Mouse (Mus musculus): ENCODE measurements around the gene Spopl.
"Not testable (repeated sequence)": the region's sequence is repeated elsewhere in the genome, so short reads cannot be mapped to it uniquely, and the experiment has no call there.

Gene Spopl

DNA sequence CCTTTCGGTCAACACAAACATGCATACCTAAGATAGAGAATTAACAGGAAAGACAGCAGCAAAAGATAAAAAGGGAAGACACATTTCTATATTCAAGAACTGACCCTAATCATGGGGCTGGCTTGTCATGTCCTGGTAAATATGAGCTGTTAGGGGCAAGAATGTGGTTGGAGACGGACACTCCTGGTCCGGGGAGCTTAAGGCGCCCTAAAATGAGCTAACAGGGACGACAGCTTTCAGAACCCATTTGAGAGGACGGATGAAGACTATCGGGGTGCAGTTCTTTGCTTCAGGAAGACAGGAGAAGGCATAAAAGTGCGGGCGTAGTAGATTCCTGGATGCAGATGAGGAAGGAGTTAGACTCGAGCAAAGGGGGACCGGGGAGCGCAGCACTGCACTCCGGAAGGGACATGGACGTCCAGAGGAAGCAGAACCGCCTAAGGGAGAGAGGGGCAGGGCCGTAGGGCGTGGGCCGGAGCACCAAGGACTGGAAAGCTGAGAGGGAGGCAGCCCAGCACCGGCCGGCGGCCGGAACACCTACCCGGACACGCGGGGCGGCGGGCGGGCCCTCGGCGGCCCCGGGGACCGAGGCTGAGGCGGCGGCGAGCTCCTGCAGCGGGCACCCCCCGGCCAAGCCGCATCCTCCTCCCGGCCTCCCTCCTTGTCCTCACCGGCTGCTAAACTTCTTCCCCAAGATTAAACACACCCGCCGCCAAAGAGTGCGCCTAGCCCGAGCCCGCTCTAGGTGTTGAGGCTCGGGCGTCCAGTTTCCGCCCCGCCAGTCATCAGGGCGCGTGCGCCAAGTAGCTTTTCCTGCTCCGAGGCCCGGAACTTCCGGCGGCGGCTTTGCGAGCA, at the start of gene Spopl:
Gene Spopl, minus strand, starts transcription at position 805 of the 855 bp plus-strand sequence.
- DNase-seq (ENCODE audit: low spot score): peak; percentile 50

DNA sequence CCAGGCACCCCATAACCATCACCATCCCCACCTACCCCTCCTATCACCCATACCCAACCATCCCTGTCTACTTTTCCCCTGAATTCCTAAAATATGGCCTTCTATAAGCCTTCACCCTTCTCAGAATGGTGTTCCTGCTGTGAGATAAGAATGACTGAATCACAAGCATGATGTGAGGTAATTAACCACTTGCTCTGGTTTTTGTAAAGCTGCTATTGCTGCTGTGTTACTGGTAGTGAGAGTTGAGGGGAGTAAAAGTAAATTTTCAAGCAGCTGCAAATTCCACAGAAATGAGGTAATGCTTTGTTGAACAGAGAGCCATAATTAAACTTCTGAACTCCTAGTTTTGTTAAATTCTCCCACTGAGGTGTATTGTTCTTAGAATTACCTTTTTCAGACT, 48.2 kb upstream of the Spopl start:
- no peak for DNase-seq (ENCODE audit: low spot score)

DNA sequence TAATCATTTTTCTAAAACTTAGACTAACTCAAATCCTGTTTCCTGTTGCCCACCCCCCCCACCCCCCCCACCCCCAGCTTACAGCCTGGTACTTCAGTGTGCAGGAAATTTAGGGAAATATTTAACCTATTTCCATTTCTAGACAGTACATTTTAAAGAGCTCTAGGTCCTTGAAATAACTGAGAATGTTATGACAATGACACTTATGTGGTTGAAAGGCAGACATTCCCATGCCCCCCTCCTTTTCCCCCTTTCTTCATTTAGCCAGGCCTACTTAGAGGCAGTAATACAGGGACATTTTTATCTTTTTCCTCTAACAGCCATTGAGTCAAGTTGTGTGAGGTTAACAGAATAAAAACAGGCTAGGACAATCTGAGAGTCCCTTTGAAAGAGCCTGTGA, 46.1 kb upstream of the Spopl start:
- DNase-seq (ENCODE audit: low spot score): no peak

DNA sequence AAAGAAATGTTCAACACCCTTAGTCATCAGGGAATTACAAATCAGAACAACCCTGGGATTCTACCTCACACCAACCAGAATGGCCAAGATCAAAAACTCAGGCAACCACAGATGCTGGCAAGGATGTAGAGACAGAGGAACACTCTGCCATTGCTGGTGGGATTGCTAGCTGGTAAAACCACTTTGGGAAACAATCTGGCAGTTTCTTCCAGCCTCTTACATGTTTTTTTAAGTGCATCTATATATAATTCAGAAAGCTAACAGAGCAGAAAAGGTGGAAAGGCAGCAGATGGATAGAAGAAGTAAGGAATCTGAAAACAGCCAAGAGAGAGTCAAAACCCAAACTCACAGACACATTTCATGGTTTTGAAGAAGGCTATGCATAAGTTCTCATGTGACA, 33.5 kb upstream of the Spopl start:
- DNase-seq (ENCODE audit: low spot score): no peak

DNA sequence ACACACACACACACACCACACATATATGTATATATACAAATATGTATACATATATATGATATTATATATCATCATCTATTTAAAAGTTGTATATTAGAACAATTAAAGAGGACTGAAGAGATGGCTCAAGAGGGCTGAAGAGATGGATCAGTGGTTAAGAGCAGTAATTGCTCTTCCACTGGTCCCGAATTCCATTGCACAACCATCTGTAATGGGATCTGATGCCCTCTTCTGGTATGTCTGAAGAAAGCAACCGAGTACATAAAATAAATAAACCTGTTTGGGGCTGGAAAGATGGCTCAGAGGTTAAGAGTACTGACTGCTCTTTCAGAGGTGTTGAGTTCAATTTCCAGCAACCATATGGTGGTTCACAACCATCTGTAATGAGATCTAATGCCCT, 16.9 kb upstream of the Spopl start:
- no peak for DNase-seq (ENCODE audit: low spot score)

DNA sequence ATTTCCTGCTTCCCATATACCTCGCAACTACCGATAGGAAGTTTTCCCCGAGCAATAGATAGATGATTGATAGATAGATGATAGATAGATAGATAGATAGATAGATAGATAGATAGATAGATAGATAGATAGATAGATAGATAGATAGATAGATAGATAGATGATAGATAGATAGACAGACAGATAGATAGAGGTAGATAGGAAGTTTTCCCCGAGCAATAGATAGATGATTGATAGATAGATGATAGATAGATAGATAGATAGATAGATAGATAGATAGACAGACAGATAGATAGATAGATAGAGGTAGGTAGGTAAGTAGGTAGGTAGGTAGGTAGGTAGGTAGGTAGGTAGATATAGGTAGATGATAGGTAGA, 239 bp upstream of the Spopl start:
- DNase-seq (ENCODE audit: low spot score): not testable (repeated sequence)

DNA sequence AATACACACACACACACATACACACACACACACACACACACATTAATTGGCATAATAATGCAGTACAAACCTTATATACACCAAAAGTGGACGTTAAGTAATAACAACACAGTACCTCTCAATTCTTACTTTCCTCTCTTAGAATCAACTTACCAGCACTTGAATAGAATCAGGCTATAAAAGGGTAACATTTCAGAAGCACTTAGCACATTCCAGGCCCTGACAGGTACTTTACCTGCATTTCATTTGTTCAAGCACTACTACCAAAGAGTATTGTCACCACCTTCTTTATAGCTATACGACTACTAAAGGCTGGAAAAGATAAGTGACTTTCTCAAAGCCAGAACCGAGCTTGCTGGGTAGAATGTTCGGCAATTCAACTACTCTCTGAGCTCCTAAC, 1.3 kb downstream of the Spopl start:
- no peak for DNase-seq (ENCODE audit: low spot score)

DNA sequence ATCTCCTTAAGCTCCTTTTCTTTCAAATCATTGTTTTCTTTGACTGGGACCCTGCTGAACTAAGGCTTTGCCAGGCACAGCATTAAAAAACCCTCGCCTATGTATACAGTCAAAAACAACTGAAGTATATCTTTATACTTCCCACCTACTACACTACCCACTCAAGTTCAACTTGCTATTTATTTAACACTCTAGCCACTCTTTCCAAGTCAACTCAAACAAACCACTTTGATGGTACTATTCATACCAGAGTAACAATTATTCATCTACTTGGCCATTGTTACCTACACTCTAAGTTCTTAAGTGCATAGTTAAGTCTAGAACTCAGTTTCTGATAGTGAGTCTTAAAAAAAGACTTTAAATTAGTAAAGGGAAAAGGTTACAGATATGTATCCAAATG, 3.1 kb downstream of the Spopl start:
- no peak for DNase-seq (ENCODE audit: low spot score)

DNA sequence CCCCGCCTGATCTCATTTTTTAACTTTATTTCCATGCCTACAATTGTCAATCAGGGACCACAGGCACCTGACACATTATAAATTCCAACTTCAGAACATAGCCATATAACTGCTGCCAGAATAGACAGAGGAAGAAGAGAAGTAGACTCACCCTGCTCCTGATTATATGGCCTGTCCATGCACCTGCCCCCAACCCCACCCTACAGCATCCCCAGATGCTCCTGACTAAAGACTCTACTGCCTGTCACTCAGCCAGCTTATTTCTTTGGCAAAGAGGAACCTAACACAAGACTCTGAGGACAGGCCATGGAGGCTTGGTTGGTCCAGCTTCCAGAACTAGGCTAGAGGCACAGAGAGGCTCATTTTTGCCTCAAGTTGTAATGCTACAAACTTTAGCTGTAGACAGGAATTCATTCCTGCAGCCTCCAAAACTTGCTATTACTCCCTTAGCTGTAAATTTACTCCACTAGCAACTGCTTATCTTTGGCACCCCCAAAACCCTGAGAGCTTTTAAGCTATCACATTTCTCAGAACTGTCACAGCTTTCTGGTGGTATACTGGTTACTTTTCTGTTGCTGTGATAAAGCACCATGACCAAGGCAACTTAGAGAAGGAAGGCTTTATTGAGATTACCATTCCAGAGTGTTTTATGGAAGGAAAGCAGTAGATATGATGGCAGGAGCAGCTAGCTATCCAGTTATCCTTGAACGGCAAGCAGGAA, 6.7 kb downstream of the Spopl start:
- no peak for DNase-seq (ENCODE audit: low spot score)

DNA sequence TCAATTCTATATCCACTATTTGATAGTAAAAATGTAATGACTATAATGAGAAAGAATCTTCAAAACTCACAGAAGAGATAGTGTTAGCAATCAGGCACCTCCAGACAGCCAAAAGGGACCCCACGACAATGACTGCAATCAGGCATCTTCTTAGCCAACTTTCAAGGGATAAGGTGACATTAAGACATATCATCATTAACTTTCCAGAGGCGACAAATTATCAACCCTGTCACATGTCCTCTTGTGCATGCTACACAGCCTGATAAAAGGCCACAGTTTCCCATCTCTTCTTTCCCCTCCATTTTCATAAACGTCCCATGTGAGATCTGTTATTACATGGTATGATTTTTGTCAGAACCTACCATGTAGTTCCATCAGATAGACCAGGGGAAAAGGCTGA, 9.0 kb downstream of the Spopl start:
- DNase-seq (ENCODE audit: low spot score): no peak

DNA sequence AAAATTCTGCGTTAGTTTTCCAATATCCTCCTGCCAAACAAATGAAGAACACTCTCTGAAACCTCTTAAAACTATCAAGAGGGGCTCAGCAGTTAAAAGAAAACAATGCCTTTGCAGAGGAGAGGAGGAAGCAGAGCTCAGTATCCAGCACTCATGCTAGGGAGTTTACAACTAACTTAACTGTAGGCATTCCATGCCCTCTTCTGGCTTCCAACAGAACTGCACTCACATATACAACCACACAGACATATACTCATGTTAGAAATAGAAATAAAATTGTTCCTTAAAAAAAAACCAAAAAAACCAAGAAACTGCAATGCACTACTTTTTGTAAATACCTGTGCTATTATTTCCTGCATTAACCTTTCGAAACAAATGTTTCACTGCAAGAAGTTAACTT, 12.7 kb downstream of the Spopl start:
- DNase-seq (ENCODE audit: low spot score): no peak

DNA sequence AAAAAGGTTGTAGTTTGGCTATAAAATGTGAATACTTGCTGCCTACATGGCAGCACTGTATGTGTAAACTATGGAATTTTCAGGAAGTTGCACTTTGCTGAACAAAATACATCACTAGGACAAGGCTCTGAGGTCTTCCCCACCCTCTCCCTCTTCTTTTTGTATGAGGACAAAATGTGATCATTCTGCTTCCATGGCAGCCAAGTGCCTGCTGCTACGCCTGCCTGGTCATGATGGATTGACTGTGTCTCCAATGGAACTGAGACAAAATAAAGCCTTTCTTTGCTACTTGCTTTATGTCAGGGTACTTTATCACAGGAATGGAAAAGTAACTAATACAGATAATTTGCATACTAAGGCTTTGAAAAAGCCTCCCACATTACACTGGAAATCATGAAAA, 20.7 kb downstream of the Spopl start:
- DNase-seq (ENCODE audit: low spot score): no peak

DNA sequence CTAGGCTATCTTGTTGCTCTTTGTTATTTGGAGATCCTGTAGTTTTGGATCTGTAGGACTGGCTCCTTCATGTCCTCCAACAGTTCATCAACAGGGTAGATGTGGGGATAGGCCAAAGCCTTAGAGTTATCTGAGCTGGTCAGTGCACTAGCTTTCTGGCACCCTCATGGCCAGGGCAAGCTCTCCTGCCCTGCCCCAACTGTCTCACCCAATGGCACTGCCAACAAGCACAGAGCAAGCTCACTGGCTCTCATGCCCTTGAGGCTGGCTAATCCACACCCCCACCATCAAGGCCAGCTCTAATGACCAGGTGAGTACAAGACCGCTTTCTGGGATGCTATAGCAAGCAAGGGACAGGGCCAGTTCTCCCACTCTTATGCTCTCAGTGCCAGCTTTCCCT, 24.7 kb downstream of the Spopl start:
- DNase-seq (ENCODE audit: low spot score): no peak

DNA sequence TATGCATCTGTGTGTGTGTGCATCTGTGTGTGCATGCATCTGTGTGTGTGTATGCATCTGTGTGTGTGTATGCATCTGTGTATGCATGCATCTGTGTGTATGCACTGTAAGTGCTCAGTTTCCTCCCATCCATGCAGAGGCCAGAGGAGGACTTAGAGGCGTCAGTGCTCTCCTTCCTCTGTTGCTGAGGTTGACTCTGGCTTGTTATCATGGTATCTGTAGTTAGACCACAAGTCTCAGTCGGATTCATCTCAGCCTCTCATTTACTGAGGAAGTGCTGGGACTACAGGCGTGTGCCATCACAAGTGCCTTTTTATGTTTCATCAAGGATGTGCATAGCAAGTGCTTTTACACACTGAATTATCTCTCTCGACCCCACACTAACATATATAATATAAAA, 31.9 kb downstream of the Spopl start:
- DNase-seq (ENCODE audit: low spot score): no peak

DNA sequence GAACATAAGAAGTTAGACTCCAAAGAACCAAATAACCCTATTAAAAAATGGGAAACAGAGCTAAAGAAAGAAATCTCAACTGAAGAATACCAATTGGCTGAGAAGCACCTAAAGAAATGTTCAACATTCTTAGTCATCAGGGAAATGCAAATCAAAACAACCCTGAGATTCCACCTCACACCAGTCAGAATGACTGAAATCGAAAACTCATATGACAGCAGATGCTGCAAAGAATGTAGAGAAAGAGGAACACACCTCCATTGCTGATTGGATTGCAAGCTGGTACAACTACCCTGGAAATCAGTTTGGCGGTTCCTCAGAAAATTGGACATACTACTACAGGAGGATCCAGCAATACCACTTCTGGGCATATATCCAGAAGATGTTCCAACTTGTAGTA, 44.2 kb downstream of the Spopl start:
- DNase-seq (ENCODE audit: low spot score): not testable (repeated sequence)

DNA sequence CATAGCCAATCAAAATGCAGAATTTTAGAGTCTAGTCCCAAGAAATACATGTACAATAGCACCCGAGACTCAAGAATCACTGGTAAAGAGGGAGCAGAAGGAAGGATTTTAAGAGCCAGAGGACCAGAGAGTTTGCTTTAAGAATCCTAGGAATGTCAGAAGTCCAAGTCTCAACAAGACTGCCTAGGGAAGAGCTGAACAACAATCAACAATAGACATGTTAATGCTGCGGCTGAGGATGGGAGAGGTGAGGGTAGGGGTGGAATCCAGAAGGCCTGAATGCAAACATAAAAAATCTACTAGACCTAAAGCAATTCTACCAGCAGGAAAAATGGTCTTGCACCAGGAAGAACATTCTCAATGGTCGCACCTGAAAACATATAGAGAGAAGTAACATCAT, 66.8 kb downstream of the Spopl start:
- no peak for DNase-seq (ENCODE audit: low spot score)

DNA sequence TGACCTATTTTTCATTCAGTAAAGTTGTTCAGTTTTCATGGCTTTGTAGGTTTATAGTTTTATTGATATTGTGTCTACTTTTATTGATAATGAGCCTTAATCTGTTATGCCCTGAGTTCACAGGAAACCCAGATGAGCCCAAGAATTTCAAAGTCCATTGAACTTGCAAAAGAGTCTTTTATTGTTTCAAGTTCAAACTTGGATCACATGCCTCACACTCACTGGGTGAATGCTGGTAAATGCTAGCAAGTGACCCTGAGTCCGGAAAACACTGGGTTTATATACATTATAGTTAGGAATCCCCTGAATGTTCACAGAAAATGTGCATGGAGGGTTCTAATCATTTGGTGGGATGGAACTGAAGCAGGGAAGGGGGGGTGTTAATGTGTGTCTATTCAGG, 90.2 kb downstream of the Spopl start:
- DNase-seq (ENCODE audit: low spot score): no peak

DNA sequence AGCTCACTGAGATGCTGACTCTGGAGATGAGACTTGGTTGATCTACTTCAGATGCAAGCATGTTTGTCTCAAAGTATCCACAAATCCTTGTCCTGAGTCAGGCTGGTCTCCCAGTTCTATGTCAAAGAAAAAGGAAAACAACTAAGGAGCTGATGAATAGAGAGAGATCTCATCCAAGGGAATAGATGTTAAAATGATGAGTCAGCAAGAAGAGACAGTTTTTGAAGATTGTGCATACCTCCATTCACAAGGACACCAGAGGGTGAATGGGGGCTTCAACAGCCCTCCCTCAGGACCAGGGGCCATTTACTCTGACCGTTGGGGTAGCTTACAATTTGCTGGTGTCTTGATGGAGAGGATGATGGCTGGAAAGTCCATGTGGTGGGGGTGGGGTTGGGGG, 104.4 kb downstream of the Spopl start:
- DNase-seq (ENCODE audit: low spot score): no peak

DNA sequence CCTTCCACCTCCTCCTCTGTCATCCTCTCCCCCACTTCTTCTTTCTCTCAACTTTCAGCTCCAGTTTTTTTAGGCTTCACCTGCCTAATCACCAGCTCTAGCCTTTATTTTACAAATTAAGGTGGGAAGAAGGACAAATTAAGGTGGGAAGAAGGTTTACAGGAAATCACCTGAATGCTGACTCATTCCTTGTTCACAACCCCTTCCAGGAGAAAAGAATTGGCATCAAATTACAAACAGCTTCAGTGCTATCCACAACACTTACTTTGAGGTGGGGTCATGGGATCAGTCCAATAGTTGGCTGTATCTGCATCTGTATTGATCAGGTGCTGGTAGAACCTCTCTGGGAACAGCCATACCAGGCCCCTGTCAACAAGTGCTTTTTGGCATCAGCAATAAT, 114.5 kb downstream of the Spopl start:
- no peak for DNase-seq (ENCODE audit: low spot score)

Data from layer of hippocampus, adult 9-10 months (tissue).